Mouse (Mus musculus) mature B cell (primary cell): ENCODE measurements around the gene Spata33.
"Not testable (repeated sequence)": the region's sequence is repeated elsewhere in the genome, so short reads cannot be mapped to it uniquely, and the experiment has no call there.

ENCODE experiments used
- in situ Hi-C: fragments of 300-500 bp; cut with MboI; formaldehyde crosslinking; loops from 2 replicates; pipeline ENCODE4 v1.14.3; 2019

Gene Spata33

DNA sequence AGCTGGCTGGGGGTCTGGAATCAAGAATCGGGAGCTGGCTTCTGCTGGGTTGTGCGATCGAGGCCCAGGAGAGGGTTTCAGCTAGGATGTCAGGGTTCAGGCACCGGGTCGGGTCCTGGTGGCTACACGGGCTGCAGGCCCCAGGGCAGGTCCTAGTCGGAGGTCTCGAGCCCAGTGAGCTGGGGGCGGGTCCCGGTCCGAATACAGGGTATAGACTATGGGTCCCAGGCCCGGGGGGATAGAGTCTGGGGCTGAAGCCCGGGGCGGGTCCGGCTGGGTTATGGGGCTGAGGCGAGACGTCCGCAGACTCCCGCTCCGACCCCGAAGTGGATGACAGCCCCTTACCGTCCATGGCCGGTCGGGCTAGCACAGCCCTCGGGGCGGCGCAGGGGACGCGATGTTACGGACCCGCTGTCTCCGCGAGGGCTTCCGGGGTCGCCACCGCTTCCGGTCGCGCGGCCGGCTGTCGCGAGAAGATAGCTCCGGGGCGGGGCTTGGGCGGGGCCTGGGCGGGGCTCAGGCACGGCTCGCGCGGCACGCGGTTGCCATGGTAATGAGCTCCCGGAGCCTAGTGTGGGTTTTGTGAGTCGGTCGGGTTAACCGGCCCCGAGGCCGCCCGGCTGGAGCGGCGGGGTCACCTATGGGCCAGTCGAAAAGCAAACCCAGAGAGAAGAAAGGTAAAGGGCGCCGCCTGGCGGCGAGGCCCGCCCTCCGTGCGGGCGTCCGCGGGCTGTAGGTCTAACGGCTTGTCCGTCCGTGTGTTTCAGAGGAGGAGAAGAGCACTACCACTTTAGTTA lies at the start of gene Spata33, which contains the start of gene Chmp1a:
Gene Spata33 (plus strand): TSS at position 512 of the 797 bp plus-strand sequence.
Gene Chmp1a (minus strand): TSS at position 443 of the 797 bp plus-strand sequence.
- in situ Hi-C loops, result no loop called here

DNA sequence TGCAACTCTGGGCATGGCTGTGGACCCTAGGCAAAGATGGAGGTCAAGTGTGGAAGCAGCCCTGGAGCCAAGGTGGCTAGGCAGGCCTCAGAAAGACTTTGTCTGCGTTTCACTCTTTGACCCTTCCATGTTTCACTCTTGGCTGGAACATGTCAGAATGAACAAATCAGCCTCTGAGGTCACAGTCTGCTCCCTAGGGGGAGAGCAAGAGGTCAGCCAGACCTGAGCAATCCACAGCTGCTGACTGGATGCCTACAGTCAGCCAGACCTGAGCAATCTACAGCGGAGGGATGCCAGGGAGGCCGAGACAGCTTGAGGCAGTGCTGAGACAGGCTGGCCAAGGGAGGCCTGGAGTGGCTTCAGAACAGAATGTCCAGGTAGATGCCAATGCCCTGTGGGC lies 31.2 kb upstream of the Spata33 start:
- in situ Hi-C loops, result no loop called here

DNA sequence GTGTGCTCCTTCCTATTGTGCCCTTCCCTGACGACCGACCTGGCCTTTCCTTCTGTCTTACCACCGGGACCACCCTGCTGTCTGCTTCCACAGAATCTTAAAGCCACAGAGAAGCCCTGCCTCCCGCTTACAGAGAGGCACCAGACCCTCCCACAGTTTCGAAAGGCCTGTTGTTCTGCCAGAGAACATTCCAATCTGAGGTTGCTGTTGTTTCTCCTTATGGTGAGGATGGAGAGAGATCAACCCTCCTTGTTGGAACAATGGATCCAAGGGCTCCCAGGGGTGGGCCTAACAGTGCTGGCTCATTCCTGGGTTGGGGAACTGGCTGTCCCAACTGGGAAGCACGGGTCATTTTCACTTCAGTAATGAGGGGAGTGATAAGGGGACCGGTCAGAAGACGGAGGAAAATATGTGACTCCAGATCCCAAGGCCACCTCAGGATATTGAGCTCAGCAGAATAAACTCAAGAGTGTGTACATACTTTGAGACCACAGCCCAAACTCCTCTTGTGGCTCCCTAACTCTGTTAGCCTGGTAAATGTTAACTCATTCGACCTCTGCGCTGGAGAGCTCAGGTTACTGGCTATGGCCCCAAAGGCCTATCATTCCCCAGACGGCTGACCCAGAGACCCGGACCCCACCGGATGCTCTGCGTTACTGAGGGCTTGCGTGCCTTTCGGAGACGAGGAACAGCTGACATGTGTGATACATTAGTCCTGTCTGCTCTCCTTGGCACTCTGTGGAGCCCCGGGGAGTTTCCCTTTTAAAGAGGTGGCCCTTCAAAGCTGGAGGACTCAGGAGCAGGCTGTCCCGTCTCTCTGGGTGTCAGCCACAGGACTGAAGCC lies 26.8 kb upstream of the Spata33 start, which contains the start of gene Dpep1:
Gene Dpep1 (plus strand): TSS at position 677 of the 844 bp plus-strand sequence.
- in situ Hi-C loops, result no loop called here

- in situ Hi-C loops, result no loop called here
Observed at GRCm38 (mm10) chr8:123188006-123188405, 24.6 kb upstream of the Spata33 start.

- in situ Hi-C loops, result no loop called here
Observed at GRCm38 (mm10) chr8:123188841-123189240, 23.8 kb upstream of the Spata33 start.

DNA sequence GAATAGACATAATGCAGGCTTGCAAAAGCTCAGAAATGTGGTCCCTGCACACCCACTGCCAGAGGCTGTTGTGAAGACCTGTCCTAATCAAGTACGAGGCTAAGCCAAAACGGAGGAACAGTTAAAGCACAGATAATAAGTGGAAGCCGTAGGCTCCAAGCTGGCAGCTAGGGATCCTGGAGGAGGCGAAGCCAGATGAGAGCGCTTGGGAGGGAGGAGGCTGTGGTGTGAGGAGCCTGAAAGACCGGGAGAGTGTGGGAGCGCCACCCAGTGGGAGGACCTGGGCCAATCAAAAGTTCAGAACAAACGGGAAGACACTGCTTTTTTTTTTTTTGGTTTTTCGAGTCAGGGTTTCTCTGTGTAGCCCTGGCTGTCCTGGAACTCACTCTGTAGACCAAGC lies 22.0 kb upstream of the Spata33 start:
- in situ Hi-C loops, result no loop called here

- in situ Hi-C loops, result no loop called here
Observed at GRCm38 (mm10) chr8:123191908-123192307, 20.7 kb upstream of the Spata33 start.

DNA sequence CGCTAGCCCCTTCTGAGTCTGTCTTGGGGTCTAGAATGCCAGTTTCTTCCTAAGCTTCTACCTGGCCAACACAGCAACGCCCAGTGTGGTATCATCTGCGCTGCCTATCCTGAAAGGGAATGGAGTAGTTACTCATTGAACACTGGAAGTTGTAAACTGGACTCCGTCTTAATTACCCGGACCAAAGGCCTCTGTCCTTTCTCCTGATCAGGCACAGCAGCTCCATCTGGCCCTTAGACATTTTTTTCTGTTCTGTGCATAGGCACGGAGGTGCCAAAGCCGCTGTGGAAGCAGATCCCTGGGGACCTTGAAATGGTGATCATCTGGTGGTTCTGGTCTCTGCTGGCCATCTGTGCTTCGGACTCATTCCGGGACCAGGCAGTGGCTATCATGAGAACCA lies 18.9 kb upstream of the Spata33 start:
- in situ Hi-C loops, result no loop called here

DNA sequence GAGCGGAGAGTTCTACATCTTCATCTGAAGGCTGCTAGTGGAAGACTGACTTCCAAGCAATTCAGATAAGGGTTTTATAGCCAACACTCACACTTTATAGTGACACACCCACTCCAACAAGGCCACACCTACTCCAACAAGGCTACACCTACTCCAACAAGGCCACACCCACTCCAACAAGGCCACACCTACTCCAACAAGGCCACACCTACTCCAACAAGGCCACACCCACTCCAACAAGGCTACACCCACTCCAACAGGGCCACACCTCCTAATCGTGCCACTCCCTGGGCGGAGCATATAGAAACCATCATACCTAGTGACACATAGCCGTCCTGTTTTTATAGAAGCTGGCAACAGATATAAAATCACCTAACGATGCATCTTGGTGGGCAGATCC lies 15.6 kb upstream of the Spata33 start:
- in situ Hi-C loops, result not testable (repeated sequence)

DNA sequence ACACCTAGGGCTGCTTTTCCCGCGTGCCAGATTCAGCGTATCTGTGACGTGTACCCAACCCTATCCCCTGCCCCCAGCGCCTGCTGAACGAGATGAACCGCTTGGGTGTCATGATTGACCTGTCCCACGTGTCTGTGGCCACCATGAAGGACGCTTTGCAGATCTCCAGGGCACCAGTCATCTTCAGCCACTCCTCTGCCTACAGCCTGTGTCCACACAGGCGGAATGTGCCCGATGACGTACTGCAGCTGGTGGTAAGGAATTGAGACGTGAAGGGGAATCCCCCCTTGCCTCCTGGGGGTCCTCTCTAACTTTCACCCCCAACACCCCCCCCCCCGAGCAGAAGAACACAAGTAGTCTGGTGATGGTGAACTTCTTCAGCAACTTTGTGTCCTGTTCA lies 12.8 kb upstream of the Spata33 start:
- in situ Hi-C loops, result no loop called here

DNA sequence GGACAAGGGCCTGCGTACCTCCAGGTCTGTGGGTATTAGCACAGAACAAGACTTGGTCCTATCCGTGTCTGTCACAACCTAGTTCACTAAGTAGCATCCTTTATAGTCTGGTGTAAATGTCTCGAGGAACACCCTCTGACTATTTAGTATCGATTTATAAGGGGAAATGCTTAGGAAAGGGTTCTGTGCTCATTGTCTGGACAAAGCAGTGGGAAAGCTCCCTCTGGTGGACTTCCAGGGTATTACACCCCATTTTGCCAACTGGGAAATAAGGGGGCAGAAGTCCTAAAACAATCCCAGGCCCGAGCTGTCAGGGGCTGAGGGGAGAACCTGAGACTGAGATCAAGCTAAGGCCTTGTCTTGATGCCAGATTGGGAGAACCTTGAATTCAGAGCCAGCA lies 10.3 kb upstream of the Spata33 start:
- in situ Hi-C loops, result no loop called here

DNA sequence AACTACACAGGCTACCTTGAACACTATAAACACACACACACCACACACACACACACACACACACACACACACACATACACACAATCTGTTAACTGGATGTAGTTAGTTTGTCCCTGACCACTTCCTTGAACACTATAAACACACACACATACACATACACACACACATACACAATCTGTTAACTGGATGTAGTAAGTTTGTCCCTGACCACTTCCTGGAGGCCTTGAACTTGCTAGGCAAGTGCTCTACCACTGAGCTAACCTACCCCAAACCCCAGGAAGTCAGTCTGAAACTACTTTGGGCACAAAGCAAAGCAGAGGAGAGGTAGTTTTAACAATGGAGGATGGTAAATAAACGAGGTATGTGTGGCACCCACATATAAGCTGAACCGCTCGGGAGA lies 9.1 kb upstream of the Spata33 start:
- in situ Hi-C loops, result no loop called here

DNA sequence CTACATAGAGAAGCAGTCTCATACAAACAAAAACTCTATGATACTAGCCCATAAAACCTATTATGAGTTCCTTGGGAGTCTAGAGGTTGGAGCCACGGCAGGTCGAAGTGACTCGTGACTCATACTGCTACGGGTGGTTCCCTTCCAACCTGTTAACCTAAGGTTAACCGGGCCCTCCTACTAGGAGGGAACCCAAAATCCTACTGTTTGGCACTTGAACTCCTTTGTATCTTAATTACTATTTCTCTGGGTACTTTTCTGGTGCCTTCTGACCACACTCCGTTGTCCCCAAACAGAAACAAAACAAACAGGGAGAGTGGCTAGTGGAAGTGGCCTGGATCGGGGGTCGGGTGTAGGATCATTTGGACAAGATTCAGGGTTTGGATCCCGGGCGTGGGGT lies 756 bp upstream of the Spata33 start:
- in situ Hi-C loops, result no loop called here

DNA sequence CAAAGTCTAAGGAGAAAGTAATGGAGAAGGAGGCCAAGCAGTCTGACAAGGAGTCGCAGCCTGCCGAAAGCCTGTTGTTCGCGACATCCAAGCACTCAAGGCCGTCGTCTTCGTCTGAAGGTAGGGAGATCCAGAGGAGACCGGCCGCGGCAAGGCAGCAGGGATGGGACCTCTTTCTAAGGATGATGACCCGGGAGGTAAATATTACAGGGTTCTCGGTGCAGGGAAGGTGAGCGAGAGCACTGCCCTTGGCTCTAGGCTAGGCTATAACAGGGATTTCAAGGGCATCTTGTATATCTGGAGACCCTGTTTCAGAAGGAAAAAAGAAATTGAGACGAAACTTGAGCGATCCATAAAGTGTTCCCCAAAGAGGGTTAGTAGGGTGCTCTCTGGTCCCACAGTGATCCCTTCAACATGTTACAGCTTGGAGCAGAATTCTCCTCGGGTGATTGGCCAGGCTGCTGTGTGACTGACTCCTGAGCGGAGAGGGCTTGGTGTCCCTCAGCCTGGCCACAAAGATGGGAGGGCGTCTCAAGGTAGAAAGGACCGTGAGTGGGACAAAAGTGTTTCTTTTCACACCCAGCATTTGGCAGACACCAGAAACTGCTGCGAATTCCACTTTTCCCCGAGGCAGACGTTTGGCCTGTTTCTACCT lies 613 bp downstream of the Spata33 start:
- in situ Hi-C loops, result no loop called here

DNA sequence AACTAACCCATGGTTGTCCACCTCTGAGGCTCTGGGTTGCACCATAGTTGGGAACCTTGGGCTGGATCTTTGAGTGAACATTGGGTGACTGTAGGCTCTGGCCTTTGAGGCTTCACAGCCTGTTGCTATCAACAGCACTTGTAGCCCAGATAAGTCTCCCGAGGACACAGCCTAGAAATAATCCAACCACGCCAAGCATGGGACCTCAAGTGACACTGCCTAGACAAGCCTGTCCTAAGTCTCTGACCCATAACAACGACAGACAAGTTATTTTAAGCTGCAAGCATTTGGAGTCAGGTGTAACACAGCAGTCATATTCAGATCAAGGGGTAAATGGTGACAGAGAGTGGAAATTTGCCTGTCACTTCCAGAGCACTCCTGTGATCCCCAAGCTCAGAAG lies 2.8 kb downstream of the Spata33 start:
- in situ Hi-C loops, result no loop called here

DNA sequence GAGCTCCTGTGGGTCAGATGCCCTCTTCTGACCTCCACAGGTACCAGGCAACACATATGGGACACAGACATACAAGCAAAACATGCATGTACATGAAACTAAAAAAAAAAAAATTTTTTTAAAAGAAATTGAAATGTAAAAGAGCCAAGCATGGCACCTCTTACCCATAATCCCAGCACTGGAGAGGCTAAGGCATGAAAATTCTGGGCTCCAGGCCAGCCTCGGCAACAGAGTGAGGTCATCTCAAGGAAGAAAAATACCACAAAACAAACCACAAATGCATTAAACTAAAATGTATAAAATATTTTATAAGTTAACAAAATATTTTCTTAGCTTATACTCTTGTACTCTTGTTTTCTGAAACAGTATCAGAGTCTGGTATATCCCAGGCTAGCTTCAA lies 8.3 kb downstream of the Spata33 start:
- in situ Hi-C loops, result no loop called here

DNA sequence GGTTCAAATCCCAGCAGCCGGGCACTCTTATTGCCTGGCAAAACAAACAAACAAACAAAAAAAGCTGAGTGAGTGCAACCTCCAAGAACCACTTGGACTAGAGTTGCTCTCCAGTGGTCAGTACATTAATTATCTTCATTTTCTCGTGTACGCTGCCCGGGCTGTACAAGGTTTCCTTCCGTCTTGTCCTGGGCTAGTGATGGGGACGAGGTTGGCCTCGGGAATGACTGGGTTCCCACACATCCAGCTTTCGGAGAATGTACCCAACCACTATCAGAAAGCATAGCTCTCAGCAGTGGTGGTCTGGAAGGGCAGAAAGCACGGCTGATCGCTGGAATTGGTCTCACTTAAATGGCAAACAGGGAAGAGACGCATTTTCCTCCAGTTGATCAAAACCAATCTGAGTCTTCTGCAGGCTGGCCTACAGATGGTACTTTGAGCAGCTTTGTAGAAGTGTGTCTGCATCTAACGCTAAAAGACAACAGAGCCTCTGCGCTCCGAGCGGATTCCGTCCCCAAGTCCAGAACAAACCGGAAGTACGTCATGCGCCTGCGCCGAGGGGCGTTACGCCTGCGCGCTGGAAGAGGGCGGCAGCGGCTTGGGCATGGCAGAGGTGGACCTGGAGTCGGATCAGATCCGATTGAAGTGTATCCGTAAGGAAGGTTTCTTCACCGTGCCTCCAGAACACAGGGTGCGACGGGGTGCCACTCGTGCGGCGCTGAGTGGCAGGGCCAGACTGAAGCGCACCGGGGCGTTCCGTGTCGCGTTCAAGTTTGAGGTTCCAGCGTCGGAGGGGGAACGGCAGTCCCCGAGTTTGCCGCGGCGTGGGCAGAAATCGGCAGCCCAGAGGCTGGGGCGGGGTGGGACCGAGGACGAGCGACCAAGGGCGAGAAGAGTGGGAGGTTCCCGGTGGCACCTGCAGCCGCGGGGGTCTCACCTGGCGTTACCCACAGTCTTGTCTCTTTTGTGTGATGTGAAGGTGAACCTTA lies 11.9 kb downstream of the Spata33 start, which contains the start of gene Cdk10:
Gene Cdk10 (plus strand): TSS at position 565 of the 989 bp plus-strand sequence.
- in situ Hi-C loops, result no loop called here

DNA sequence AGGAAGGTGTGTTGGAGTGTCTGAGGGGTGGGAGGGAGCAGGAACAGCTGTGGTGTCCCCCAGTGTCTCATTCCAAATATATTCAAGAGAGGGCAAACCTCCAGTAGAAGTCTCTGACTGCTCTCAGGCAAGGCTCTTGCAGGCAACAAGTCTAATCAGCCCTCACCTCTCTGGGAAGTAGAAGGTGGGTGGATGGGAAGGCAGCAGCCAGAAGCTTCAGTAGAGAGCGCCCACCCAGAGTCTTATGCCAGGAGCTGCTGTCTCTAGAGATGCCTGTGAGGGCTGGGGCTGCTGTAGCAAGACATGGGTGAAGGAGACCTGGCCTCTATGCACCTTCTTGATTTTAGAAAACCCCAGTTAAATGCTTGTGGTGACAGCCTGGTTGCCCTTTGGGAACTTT lies 15.8 kb downstream of the Spata33 start:
- in situ Hi-C loops, result no loop called here

DNA sequence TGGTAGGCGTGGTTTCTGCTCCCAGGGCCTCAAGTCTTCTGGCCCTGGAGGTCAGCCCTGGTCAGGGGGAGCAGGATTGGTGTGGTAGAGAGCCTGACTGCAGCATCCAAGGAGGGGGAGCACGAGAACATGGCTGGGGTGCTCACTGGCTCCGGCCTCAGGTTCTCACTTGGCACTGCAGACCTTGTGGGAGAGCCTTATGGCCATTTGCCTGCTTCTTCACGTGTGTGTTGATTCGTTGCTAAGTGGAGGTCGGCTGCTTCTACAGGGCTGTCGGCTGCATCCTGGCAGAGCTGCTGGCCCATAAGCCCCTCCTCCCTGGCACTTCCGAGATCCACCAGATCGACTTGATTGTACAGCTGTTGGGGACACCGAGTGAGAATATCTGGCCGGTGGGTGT lies 17.7 kb downstream of the Spata33 start:
- in situ Hi-C loops, result not testable (repeated sequence)

GRCm38 (mm10) chr8:123231742-123232141 lies 19.1 kb downstream of the Spata33 start:
- in situ Hi-C loops, result no loop called here

DNA sequence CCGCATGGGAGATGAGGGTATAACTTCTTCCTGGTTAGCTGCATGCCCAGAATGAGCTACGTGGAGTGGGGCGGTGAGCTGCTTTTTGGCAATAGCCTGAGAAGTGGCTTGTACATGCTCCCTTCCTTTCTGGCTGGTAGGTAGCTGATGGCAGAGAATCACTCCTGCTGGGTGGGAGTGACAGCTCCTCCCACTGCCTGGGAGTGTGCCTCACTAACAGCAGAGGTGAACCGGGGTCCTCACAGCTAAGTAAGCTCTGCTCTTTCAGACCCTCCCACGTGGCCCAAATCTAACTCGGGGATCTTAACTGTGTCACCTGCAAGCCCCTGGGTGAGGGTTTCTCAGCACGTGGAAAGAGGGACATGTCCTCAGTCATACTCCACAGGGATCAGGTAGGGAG lies 19.9 kb downstream of the Spata33 start:
- in situ Hi-C loops, result no loop called here
